Mouse (Mus musculus) bone marrow macrophage, adult 2 months (primary cell): ENCODE measurements around the gene Lrrc8d. TPM values are rescaled to one million over a fixed set of nuclear protein-coding genes. Genes with fewer than 3 reads are reported as not detected.

Source experiments
- H3K27ac ChIP-seq: 2 replicates; pipeline ENCODE4 v1.5.1; 2012; ENCODE audit warnings: low read depth, low read length; ENCODE audit not compliant: insufficient read depth
- H3K4me1 ChIP-seq: 2 replicates; pipeline ENCODE4 v1.6.1; 2012; ENCODE audit warnings: low read length; ENCODE audit not compliant: control insufficient read depth, insufficient read depth
- H3K4me3 ChIP-seq: 2 replicates; pipeline ENCODE4 v1.5.1; 2012; ENCODE audit warnings: mild to moderate bottlenecking, low read length, moderate library complexity; ENCODE audit not compliant: insufficient read depth
- CTCF ChIP-seq: IDR thresholded peaks from 2 replicates; pipeline ENCODE4 v1.5.1; 2012; ENCODE audit warnings: low read depth, mild to moderate bottlenecking, low read length, moderate library complexity
- POLR2A ChIP-seq: IDR thresholded peaks from 2 replicates; pipeline ENCODE4 v1.6.1; 2012; ENCODE audit warnings: mild to moderate bottlenecking, low read depth, low read length, borderline replicate concordance
- polyA plus RNA-seq: library from polyadenylated mRNA; stranded (reverse); fragments of >200 nt; gene quantifications from 2 replicates; pipeline ENCODE4 v1.2.4, GENCODE M21; 2012; ENCODE audit not compliant: missing spikeins, insufficient read depth, insufficient read length

The Lrrc8d gene
- polyA plus RNA-seq, 1 experiment = 37.1 TPM

GRCm38 (mm10) chr5:105761848-105762482 lies 62.2 kb downstream of the Lrrc8d start:
- TF ChIP-seq POLR2A = no peak
- TF ChIP-seq CTCF = no peak
- Histone ChIP-seq H3K27ac (no peak overlapping the region), H3K4me3 (no peak overlapping the region), H3K4me1 (peaks cover 2% of the 10 kb centered on the region)

DNA sequence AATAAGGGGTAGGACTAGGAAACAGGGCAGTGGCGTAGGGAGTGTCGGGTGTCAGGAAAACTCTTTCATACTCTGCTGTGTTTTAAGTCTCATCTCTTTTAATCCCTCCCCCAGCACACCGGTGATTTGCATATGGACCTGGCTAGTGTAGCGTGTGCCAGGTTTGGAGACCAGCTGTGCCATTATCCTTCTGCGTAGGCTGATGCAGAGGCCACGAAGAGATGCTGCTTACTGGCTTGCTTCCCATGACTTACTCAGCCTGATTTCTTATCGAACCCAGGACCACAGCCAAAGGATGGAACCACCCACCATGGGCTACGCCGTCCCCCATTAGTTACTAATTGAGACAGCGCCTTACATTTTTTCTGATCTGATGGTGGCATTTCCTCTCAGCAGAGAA lies 64.6 kb downstream of the Lrrc8d start:
- TF ChIP-seq POLR2A (no peak), CTCF (no peak)
- H3K4me1 ChIP-seq = peaks cover 9% of the 10 kb centered on the region
- no peak overlapping the region for H3K4me3 ChIP-seq
- H3K27ac ChIP-seq = no peak overlapping the region

- no peak overlapping the region for H3K27ac ChIP-seq
- TF ChIP-seq CTCF (no peak), POLR2A (no peak)
- H3K4me1 ChIP-seq = peaks cover 9% of the 10 kb centered on the region
Observed at GRCm38 (mm10) chr5:105765386-105765785, 65.6 kb downstream of the Lrrc8d start.

GRCm38 (mm10) chr5:105776368-105776767 lies 76.6 kb downstream of the Lrrc8d start:
- H3K4me3 ChIP-seq = no peak overlapping the region
- TF ChIP-seq POLR2A (no peak), CTCF (no peak)
- no peak overlapping the region for H3K27ac ChIP-seq
- H3K4me1 ChIP-seq = peaks cover 10% of the 10 kb centered on the region

More at GRCm38 (mm10) chr5:105765386-105765785, 65.6 kb downstream of the Lrrc8d start:
- no peak overlapping the region for H3K4me3 ChIP-seq

DNA sequence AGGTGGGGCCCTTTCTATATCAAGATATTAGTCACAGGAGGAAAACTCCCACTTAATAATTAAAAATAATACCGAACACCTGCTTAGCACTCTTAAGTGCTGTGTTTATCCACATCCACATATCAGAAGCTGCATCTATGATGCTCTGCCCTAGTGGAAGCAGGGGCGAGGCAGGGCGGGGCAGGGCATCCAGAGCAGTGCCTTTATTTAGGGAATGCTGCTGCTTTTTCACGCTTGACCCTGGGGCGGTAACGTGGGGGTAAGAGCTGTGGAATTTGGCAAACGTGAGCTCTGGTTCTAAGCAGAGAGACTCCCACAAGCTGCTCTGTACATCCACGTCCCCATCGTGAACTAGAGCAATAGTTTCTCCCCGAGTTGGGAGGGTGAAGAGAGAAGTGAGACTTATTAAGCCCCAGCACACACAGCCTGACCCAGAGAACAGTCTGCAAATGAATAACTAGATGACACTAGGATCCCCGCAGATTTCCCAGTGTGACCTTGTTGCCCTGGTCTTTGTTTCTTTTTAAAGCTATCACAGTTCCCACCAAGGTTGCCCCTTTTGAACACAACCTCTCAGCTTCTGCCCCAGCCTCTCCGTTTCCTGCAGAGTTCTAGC lies 77.3 kb downstream of the Lrrc8d start:
- no peak overlapping the region for H3K4me3 ChIP-seq

DNA sequence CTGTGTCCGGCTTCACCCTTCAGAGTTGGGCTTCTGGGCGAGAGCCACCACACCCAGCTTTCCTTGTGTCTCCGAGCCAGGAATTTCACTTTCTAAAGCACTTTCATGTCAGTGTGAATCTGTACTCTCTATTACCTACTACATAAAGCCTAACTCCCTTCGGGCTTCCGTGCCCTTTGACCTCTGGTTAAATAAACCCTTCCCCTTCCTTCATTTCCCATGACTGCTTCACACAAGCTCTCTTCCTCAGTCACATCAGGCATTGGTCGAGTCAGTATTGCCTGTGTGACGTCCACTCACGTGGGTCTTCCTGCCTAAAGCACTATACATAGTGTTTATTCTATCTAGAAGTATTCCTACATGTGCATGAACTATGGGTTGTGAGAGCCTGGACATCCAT lies 77.9 kb downstream of the Lrrc8d start:
- H3K27ac ChIP-seq = no peak overlapping the region
- no peak for TF ChIP-seq POLR2A
- TF ChIP-seq CTCF = no peak
- peaks cover 10% of the 10 kb centered on the region for H3K4me1 ChIP-seq
- no peak overlapping the region for H3K4me3 ChIP-seq

More for the DNA sequence above, 77.3 kb downstream of the Lrrc8d start:
- Histone ChIP-seq H3K4me1 (peaks cover 10% of the 10 kb centered on the region), H3K27ac (no peak overlapping the region)
- TF ChIP-seq POLR2A = no peak
- TF ChIP-seq CTCF = no peak

DNA sequence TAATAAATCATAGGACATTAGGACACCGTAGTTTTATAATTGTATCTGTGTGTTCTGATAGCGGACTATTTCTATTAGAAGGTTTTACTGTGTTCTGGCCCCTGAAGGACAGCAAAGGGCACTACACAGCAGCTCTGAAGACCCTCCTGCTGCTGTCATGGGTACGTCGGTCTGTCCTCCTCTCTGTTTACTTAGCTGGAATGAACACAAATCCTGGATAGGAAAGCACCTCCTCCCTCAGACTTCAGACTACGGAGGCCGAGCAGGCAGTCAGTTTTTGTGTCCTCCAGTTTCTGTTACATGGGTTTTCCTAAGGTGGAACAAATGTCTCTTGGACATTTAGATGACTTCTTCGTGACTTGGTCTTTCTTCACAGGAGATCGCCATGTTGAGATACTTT lies 78.4 kb downstream of the Lrrc8d start:
- Histone ChIP-seq H3K4me1 (peaks cover 10% of the 10 kb centered on the region), H3K4me3 (no peak overlapping the region), H3K27ac (no peak overlapping the region)
- TF ChIP-seq POLR2A (no peak), CTCF (no peak)

GRCm38 (mm10) chr5:105778723-105779122 lies 79.0 kb downstream of the Lrrc8d start:
- no peak overlapping the region for H3K27ac ChIP-seq
- no peak overlapping the region for H3K4me3 ChIP-seq
- H3K4me1 ChIP-seq = peaks cover 10% of the 10 kb centered on the region
- no peak for TF ChIP-seq CTCF
- TF ChIP-seq POLR2A = no peak

GRCm38 (mm10) chr5:105779331-105779730 lies 79.6 kb downstream of the Lrrc8d start:
- Histone ChIP-seq H3K27ac (no peak overlapping the region), H3K4me1 (peaks cover 10% of the 10 kb centered on the region), H3K4me3 (no peak overlapping the region)
- TF ChIP-seq CTCF (no peak), POLR2A (no peak)

DNA sequence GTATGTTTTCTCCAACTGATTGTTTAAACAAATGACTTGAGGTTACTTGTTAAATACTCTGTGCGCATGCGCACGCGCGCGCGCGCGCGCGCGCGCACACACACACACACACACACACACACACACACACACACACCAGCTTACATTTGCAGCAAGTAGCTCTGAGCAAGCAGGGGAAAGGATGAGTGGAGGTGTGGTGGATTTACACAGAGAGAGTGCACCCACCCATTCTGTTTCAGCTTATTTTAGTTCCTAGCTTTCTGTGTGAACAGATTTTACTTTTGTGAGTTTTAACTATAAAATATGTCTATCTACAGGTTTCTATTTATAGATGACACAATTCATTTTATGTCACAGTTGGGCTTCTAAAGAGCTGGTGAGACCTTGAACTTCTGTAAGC lies 84.1 kb downstream of the Lrrc8d start:
- peaks cover 8% of the 10 kb centered on the region for H3K4me1 ChIP-seq
- no peak overlapping the region for H3K27ac ChIP-seq
- no peak overlapping the region for H3K4me3 ChIP-seq
- TF ChIP-seq POLR2A = no peak
- no peak for TF ChIP-seq CTCF
